Mouse (Mus musculus) bone marrow macrophage, adult 2 months (primary cell): ENCODE measurements around the gene C77080.

ENCODE experiments used
- CTCF ChIP-seq: IDR thresholded peaks from 2 replicates; pipeline ENCODE4 v1.5.1; 2012; ENCODE audit warnings: low read depth, mild to moderate bottlenecking, low read length, moderate library complexity
- POLR2A ChIP-seq: IDR thresholded peaks from 2 replicates; pipeline ENCODE4 v1.6.1; 2012; ENCODE audit warnings: mild to moderate bottlenecking, low read depth, low read length, borderline replicate concordance

DNA sequence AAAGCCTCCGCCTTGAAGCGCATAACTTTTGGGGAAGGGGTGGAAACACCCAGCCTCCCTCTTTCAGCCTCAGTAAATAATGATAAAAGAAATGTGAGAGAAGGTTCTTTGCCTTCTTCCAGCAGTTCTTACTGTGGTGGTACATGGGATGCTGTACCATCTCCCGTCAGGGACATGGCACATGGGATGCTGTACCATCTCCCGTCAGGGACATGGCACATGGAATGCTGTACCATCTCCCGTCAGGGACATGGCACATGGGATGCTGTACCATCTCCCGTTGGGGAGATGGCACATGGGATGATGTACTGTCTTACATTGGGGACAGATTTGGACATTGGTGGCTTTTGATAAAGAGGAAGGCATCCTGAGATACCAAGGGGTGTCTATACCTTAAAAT lies 63.7 kb downstream of the C77080 start:
- no peak for TF ChIP-seq CTCF
- no peak for TF ChIP-seq POLR2A
